Mouse (Mus musculus) limb, embryonic 11.5 days (tissue): ENCODE measurements around the gene B3glct. TPM values are rescaled to one million over a fixed set of nuclear protein-coding genes. Genes with fewer than 3 reads are reported as not detected.

Experiments
- ATAC-seq: fragments of 200-750 bp; cut with Nextera tagmentation; 2 replicates; pipeline ENCODE4 v1.8.0; 2017; ENCODE audit warnings: low read depth; ENCODE audit not compliant: insufficient number of reproducible peaks, low FRiP score, low TSS enrichment
- DNase-seq: peaks from one replicate; pipeline ENCODE4 v3.0.0-alpha.2; 2015; ENCODE audit warnings: low spot score
- H3K27ac ChIP-seq: fragments of 300-500 bp; sonication (generic); replicated peaks from 2 replicates; pipeline ENCODE4 v1.5.1; 2014; ENCODE audit warnings: low read depth, mild to moderate bottlenecking, low read length
- H3K27me3 ChIP-seq: fragments of 300-500 bp; sonication (generic); 2 replicates; pipeline ENCODE4 v1.6.1; 2014; ENCODE audit warnings: mild to moderate bottlenecking, low read length, mixed read lengths; ENCODE audit not compliant: control insufficient read depth, insufficient read depth
- H3K36me3 ChIP-seq: fragments of 300-500 bp; sonication (generic); 2 replicates; pipeline ENCODE4 v1.6.1; 2014; ENCODE audit warnings: mild to moderate bottlenecking, low read length, moderate library complexity, mixed read lengths; ENCODE audit not compliant: control insufficient read depth, insufficient read depth
- H3K4me1 ChIP-seq: fragments of 300-500 bp; sonication (generic); 2 replicates; pipeline ENCODE4 v1.6.1; 2014; ENCODE audit warnings: low read length, mixed read lengths; ENCODE audit not compliant: control insufficient read depth, insufficient read depth
- H3K4me2 ChIP-seq: fragments of 300-500 bp; sonication (generic); 2 replicates; pipeline ENCODE4 v1.6.1; 2014; ENCODE audit warnings: low read depth, mild to moderate bottlenecking, moderate library complexity; ENCODE audit not compliant: severe bottlenecking
- H3K4me3 ChIP-seq: fragments of 300-500 bp; sonication (generic); 2 replicates; pipeline ENCODE4 v1.5.1; 2014; ENCODE audit warnings: low read depth, low read length
- H3K9ac ChIP-seq: fragments of 300-500 bp; sonication (generic); 2 replicates; pipeline ENCODE4 v1.6.1; 2014; ENCODE audit warnings: mild to moderate bottlenecking, low read length
- H3K9me3 ChIP-seq: fragments of 300-500 bp; sonication (generic); 2 replicates; pipeline ENCODE4 v1.6.1; 2016; ENCODE audit warnings: low read length; ENCODE audit not compliant: control insufficient read depth
- WGBS: fragments of 180-500 bp; shearing (Covaris S2); extraction: QIAGEN DNeasy Blood & Tissue Kit; methylation state at CpG from one replicate; pipeline ENCODE4 v1.1.7; 2014; 5-methylcytosine and 5-hydroxymethylcytosine counted together
- polyA plus RNA-seq: library from polyadenylated mRNA; unstranded; fragments of >200 nt; fragmentation: Nextera tagmentation; extraction: Ambion mirVana; gene quantifications from 2 replicates; pipeline ENCODE4 v1.2.1, GENCODE M21; 2014

The B3glct gene
- polyA plus RNA-seq, 1 experiment from 2014 or later: 22.4 TPM

- DNase-seq: no peak
- Histone ChIP-seq H3K27me3 (no peaks in the 10 kb centered on the region), H3K36me3 (no peaks in the 10 kb centered on the region), H3K4me1 (peaks cover 6% of the 10 kb centered on the region; the same call in 1 of the 2 replicates), H3K27ac (no peak overlapping the region), H3K4me3 (no peak overlapping the region), H3K9ac (no peak overlapping the region), H3K9me3 (no peaks in the 10 kb centered on the region), H3K4me2 (no peak overlapping the region)
- 47% methylated on average over 5 of the region's 5 CpGs for WGBS
- no peak for ATAC-seq
Measured at GRCm38 (mm10) chr5:149680946-149681345, 2.9 kb downstream of the B3glct start.

DNA sequence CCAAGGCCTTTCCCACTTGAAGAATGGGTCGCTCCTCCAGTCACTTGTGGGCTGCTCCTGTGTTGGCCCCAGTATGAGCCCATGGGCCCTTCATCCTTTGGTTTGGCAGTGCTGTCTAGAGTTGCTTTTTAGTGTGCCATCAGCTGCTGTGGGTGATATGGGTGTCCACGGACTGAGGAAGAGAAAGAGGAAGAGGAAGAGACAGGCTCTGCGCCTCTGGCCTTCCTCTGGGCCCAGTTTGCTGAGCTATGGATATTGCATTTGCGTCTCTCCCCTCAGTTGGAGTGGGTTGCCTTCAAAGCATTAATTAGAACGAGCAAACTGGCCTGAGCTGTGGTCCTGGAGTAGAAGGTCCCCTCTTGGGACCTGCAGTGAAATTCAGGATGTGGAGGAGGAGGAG, 11.8 kb downstream of the B3glct start:
- ATAC-seq: no peak
- no peak for DNase-seq
- H3K4me3 ChIP-seq: no peak overlapping the region
- no peak overlapping the region for H3K4me2 ChIP-seq
- WGBS: 74% methylated on average over 5 of the region's 5 CpGs
- no peak overlapping the region for H3K9ac ChIP-seq
- H3K36me3 ChIP-seq: no peaks in the 10 kb centered on the region
- H3K27ac ChIP-seq: no peak overlapping the region
- no peaks in the 10 kb centered on the region for H3K27me3 ChIP-seq
- H3K4me1 ChIP-seq: no peaks in the 10 kb centered on the region
- H3K9me3 ChIP-seq: no peaks in the 10 kb centered on the region

DNA sequence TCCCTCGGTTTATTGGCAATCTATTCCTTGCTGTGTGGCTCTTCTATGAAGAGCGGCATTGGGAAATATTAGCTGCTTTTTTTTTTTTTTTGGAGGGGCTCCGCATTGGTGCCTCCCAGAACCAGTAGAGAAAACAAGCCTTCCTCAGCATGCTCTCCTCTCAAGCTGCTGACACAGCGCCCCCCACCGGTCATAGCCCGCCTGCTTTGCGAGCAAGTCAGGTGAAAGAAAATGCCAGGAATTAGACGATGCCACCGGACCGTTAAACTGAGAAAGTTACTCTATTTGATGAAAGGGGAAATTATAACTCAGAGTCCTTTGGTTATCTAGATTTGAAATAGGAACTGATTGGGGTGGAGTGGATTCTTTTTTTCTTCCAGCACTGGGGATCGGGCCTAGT, 14.5 kb downstream of the B3glct start:
- DNase-seq: no peak
- ATAC-seq: no peak
- H3K4me3 ChIP-seq: no peak overlapping the region
- H3K4me2 ChIP-seq: no peak overlapping the region
- no peaks in the 10 kb centered on the region for H3K27me3 ChIP-seq
- H3K9me3 ChIP-seq: no peaks in the 10 kb centered on the region
- no peaks in the 10 kb centered on the region for H3K36me3 ChIP-seq
- no peak overlapping the region for H3K27ac ChIP-seq
- H3K9ac ChIP-seq: no peak overlapping the region
- 80% methylated on average over 11 of the region's 11 CpGs for WGBS
- no peaks in the 10 kb centered on the region for H3K4me1 ChIP-seq

- no peaks in the 10 kb centered on the region for H3K4me1 ChIP-seq
- 72% methylated on average over 2 of the region's 2 CpGs for WGBS
- no peak overlapping the region for H3K4me2 ChIP-seq
- no peaks in the 10 kb centered on the region for H3K36me3 ChIP-seq
- DNase-seq: no peak
- no peak overlapping the region for H3K9ac ChIP-seq
- ATAC-seq: no peak
- H3K4me3 ChIP-seq: no peak overlapping the region
- no peaks in the 10 kb centered on the region for H3K9me3 ChIP-seq
- no peak overlapping the region for H3K27ac ChIP-seq
- no peaks in the 10 kb centered on the region for H3K27me3 ChIP-seq
Measured at GRCm38 (mm10) chr5:149693200-149693599, 15.2 kb downstream of the B3glct start.

- Histone ChIP-seq H3K9ac (no peak overlapping the region), H3K27me3 (no peaks in the 10 kb centered on the region), H3K36me3 (no peaks in the 10 kb centered on the region), H3K4me3 (no peak overlapping the region), H3K4me2 (no peak overlapping the region), H3K9me3 (no peaks in the 10 kb centered on the region), H3K4me1 (no peaks in the 10 kb centered on the region), H3K27ac (no peak overlapping the region)
- 83% methylated on average over 3 of the region's 3 CpGs for WGBS
- DNase-seq (no peak), ATAC-seq (no peak)
Measured at GRCm38 (mm10) chr5:149693968-149694367, 15.9 kb downstream of the B3glct start.

DNA sequence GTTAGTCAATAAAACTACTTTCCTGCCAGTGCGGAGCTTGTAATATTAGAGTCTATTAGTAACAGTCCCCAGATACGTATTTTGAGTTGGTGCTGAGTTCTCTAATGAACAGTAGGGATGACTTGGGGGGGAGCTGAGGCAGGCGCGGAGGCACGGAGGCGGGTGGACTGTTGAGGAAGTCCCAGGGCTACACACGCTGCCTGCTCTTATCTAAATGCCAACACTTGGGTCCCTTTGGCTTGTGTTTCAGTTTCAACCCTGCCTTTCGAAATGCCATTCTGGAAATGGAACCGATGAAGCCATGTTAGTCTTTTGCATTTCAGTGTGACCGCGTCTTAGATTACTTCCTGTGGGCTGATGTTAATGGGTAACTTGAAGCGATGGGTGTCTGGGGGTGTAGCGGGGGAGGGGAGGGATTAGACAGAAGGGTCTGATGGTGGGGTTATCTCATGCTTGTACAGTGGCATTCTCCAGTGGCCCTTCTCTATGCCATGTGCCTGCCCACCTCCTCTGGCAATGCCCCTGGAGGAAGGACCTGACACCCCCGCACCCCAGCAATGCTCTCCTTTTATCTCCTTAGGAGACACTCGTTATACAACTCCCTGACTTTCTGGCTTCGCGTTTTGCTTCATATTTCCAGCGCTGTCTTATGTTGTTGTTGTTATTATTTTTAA, 17.2 kb downstream of the B3glct start:
- Histone ChIP-seq H3K4me1 (no peaks in the 10 kb centered on the region), H3K36me3 (no peaks in the 10 kb centered on the region), H3K27me3 (no peaks in the 10 kb centered on the region), H3K27ac (no peak overlapping the region), H3K9ac (no peak overlapping the region), H3K4me2 (no peak overlapping the region), H3K9me3 (no peaks in the 10 kb centered on the region), H3K4me3 (no peak overlapping the region)
- no peak for DNase-seq
- 85% methylated on average over 18 of the region's 18 CpGs for WGBS
- ATAC-seq: no peak

GRCm38 (mm10) chr5:149702770-149703169, 24.7 kb downstream of the B3glct start:
- Histone ChIP-seq H3K9ac (no peak overlapping the region), H3K9me3 (no peaks in the 10 kb centered on the region; the same call in 1 of the 2 replicates), H3K4me1 (no peaks in the 10 kb centered on the region), H3K4me3 (no peak overlapping the region), H3K27me3 (no peaks in the 10 kb centered on the region), H3K27ac (no peak overlapping the region), H3K4me2 (no peak overlapping the region), H3K36me3 (0 out of 2 replicates have a peak, but pooled peaks cover 2% of the 10 kb centered on the region)
- ATAC-seq: no peak
- no peak for DNase-seq

DNA sequence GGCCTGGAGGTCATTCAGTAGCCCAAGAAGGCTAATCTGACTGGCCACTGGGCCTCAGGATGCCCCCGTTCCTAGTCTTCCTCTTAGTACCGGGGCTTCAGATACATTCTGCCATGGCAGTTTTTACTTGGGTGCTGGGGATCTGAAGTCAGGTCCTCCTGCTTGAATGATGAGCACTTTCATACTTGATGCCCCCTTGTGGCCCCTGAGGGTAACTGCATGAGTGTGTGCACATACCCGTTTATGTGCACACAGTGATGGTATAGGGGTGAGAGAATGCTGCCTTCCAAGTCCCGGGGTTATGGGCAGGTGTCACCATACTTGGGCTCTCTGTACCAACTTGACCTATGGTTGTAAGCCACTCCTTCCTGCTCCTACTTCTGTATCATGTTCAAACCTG, 33.5 kb downstream of the B3glct start:
- Histone ChIP-seq H3K4me3 (no peak overlapping the region), H3K4me1 (peaks cover 10% of the 10 kb centered on the region), H3K4me2 (no peak overlapping the region), H3K9me3 (peaks cover 4% of the 10 kb centered on the region; the same call in 1 of the 2 replicates), H3K27ac (no peak overlapping the region), H3K27me3 (no peaks in the 10 kb centered on the region), H3K9ac (no peak overlapping the region), H3K36me3 (no peaks in the 10 kb centered on the region)
- DNase-seq (no peak), ATAC-seq (no peak)
- WGBS: 93% methylated on average over 4 of the region's 4 CpGs
